Mouse (Mus musculus): ENCODE results near the gene Gm614. TPM values are rescaled to one million over a fixed set of nuclear protein-coding genes. Genes with fewer than 3 reads are reported as not detected.

The Gm614 gene
- polyA plus RNA-seq, 1 experiment, result not detected

GRCm38 (mm10) chrX:101273875-101274738 lies 10.3 kb upstream of the Gm614 start, which contains the start of gene Med12:
TSS of gene Med12 (plus strand) at chrX:101274030.
- 3% methylated on average over 46 of the region's 54 CpGs for WGBS
- peak within 1 kb of the TSS; percentile 96 for H3K4me3 ChIP-seq (ENCODE audit: insufficient read depth, low read depth, low read length)
- H3K4me1 ChIP-seq (ENCODE audit: control insufficient read depth, insufficient read depth, low read length), result no peaks in the 10 kb centered on the region; the same call in 1 of the 2 replicates
- no peak for TF ChIP-seq CTCF (conservative IDR thresholded peaks at IDR 0.05; ENCODE audit: insufficient read depth, insufficient read length, low read depth, low read length)
- no peak for TF ChIP-seq POLR2A (IDR thresholded peaks at IDR 0.05; ENCODE audit: low read depth, low read length)
- DNase-seq, result peak; percentile 96
- peaks cover 1% of the 10 kb centered on the region; the same call in 1 of the 2 replicates for H3K36me3 ChIP-seq (ENCODE audit: control insufficient read depth, insufficient read depth, low read length)
- H3K27me3 ChIP-seq (replicated peaks; ENCODE audit: control insufficient read depth, insufficient read depth, low read length), result no peaks in the 10 kb centered on the region
- H3K27ac ChIP-seq (ENCODE audit: insufficient read depth, low read depth, low read length), result peak within 1 kb of the TSS; percentile 73

GRCm38 (mm10) chrX:101273410-101273809 lies 9.6 kb upstream of the Gm614 start:
- H3K36me3 ChIP-seq (ENCODE audit: control insufficient read depth, insufficient read depth, low read length), result no peaks in the 10 kb centered on the region
- peak overlapping the region; percentile 49; the same call in 1 of the 2 replicates for H3K4me3 ChIP-seq (ENCODE audit: insufficient read depth, low read depth, low read length)
- DNase-seq, result no peak
- 25% methylated on average over 6 of the region's 6 CpGs for WGBS
- H3K27me3 ChIP-seq (replicated peaks; ENCODE audit: control insufficient read depth, insufficient read depth, low read length), result no peaks in the 10 kb centered on the region
- TF ChIP-seq CTCF (conservative IDR thresholded peaks at IDR 0.05; ENCODE audit: insufficient read depth, insufficient read length, low read depth, low read length) (no peak), POLR2A (IDR thresholded peaks at IDR 0.05; ENCODE audit: low read depth, low read length) (no peak)
- H3K4me1 ChIP-seq (ENCODE audit: control insufficient read depth, insufficient read depth, low read length), result no peaks in the 10 kb centered on the region; the same call in 1 of the 2 replicates
- no peak overlapping the region for H3K27ac ChIP-seq (ENCODE audit: insufficient read depth, low read depth, low read length)

GRCm38 (mm10) chrX:101268755-101269124 lies 4.9 kb upstream of the Gm614 start, which contains the start of gene Gm20489:
TSS of gene Gm20489 (minus strand) at chrX:101269023.
- H3K27ac ChIP-seq (ENCODE audit: insufficient read depth, low read depth, low read length), result no peak within 1 kb of the TSS
- H3K4me3 ChIP-seq (ENCODE audit: insufficient read depth, low read depth, low read length), result peak within 1 kb of the TSS; percentile 15
- TF ChIP-seq CTCF (conservative IDR thresholded peaks at IDR 0.05; ENCODE audit: insufficient read depth, insufficient read length, low read depth, low read length), result no peak
- no peak for TF ChIP-seq POLR2A (IDR thresholded peaks at IDR 0.05; ENCODE audit: low read depth, low read length)
- no peak for DNase-seq
- 70% methylated on average over 3 of the region's 3 CpGs for WGBS
- H3K36me3 ChIP-seq (ENCODE audit: control insufficient read depth, insufficient read depth, low read length), result no peaks in the 10 kb centered on the region
- H3K4me1 ChIP-seq (ENCODE audit: control insufficient read depth, insufficient read depth, low read length), result no peaks in the 10 kb centered on the region
- no peaks in the 10 kb centered on the region for H3K27me3 ChIP-seq (replicated peaks; ENCODE audit: control insufficient read depth, insufficient read depth, low read length)

GRCm38 (mm10) chrX:101268025-101268754 lies 4.4 kb upstream of the Gm614 start, which contains the start of gene Il2rg:
TSS of gene Il2rg (minus strand) at chrX:101268255.
- Histone ChIP-seq H3K27me3 (replicated peaks; ENCODE audit: control insufficient read depth, insufficient read depth, low read length) (no peaks in the 10 kb centered on the region), H3K4me1 (ENCODE audit: control insufficient read depth, insufficient read depth, low read length) (no peaks in the 10 kb centered on the region), H3K4me3 (ENCODE audit: insufficient read depth, low read depth, low read length) (peak within 1 kb of the TSS; percentile 15), H3K27ac (ENCODE audit: insufficient read depth, low read depth, low read length) (no peak within 1 kb of the TSS), H3K36me3 (ENCODE audit: control insufficient read depth, insufficient read depth, low read length) (no peaks in the 10 kb centered on the region)
- WGBS, result 59% methylated on average over 5 of the region's 5 CpGs
- DNase-seq, result no peak
- no peak for TF ChIP-seq POLR2A (IDR thresholded peaks at IDR 0.05; ENCODE audit: low read depth, low read length)
- TF ChIP-seq CTCF (conservative IDR thresholded peaks at IDR 0.05; ENCODE audit: insufficient read depth, insufficient read length, low read depth, low read length), result no peak

GRCm38 (mm10) chrX:101266631-101267030 lies 2.8 kb upstream of the Gm614 start:
- no peaks in the 10 kb centered on the region for H3K4me1 ChIP-seq (ENCODE audit: control insufficient read depth, insufficient read depth, low read length)
- no peak for DNase-seq
- 82% methylated on average over 6 of the region's 6 CpGs for WGBS
- H3K27ac ChIP-seq (ENCODE audit: insufficient read depth, low read depth, low read length), result no peak overlapping the region
- no peaks in the 10 kb centered on the region for H3K27me3 ChIP-seq (replicated peaks; ENCODE audit: control insufficient read depth, insufficient read depth, low read length)
- H3K4me3 ChIP-seq (ENCODE audit: insufficient read depth, low read depth, low read length), result no peak overlapping the region
- TF ChIP-seq POLR2A (IDR thresholded peaks at IDR 0.05; ENCODE audit: low read depth, low read length), result no peak
- no peak for TF ChIP-seq CTCF (conservative IDR thresholded peaks at IDR 0.05; ENCODE audit: insufficient read depth, insufficient read length, low read depth, low read length)
- H3K36me3 ChIP-seq (ENCODE audit: control insufficient read depth, insufficient read depth, low read length), result no peaks in the 10 kb centered on the region

- Histone ChIP-seq H3K4me3 (ENCODE audit: insufficient read depth, low read depth, low read length) (no peak overlapping the region), H3K36me3 (ENCODE audit: control insufficient read depth, insufficient read depth, low read length) (no peaks in the 10 kb centered on the region), H3K4me1 (ENCODE audit: control insufficient read depth, insufficient read depth, low read length) (no peaks in the 10 kb centered on the region; the same call in 1 of the 2 replicates), H3K27ac (ENCODE audit: insufficient read depth, low read depth, low read length) (no peak overlapping the region), H3K27me3 (replicated peaks; ENCODE audit: control insufficient read depth, insufficient read depth, low read length) (no peaks in the 10 kb centered on the region)
- no peak for DNase-seq
- no peak for TF ChIP-seq CTCF (conservative IDR thresholded peaks at IDR 0.05; ENCODE audit: insufficient read depth, insufficient read length, low read depth, low read length)
- TF ChIP-seq POLR2A (IDR thresholded peaks at IDR 0.05; ENCODE audit: low read depth, low read length), result no peak
- 46% methylated on average over 13 of the region's 13 CpGs for WGBS
Observed at GRCm38 (mm10) chrX:101260441-101261325, 3.1 kb downstream of the Gm614 start.

Measured in kidney, adult 2 months (tissue).